Mouse (Mus musculus) layer of hippocampus, postnatal 10 days (tissue): ENCODE measurements around the gene Gbgt1. TPM values are rescaled to one million over a fixed set of nuclear protein-coding genes. Genes with fewer than 3 reads are reported as not detected.

Source experiments
- DNase-seq, 2 experiments: peaks; one replicate each; pipeline ENCODE4 v3.0.0; 2021; ENCODE audit warnings: low spot score in 2 of 2
- total RNA-seq, 2 experiments: library from RNA; stranded (reverse); gene quantifications; 2 replicates each; pipeline ENCODE4 v1.2.3; 2021

Gbgt1 gene
- total RNA-seq, 2 experiments from 2014 or later, result 1.2 to 1.9 TPM

DNA sequence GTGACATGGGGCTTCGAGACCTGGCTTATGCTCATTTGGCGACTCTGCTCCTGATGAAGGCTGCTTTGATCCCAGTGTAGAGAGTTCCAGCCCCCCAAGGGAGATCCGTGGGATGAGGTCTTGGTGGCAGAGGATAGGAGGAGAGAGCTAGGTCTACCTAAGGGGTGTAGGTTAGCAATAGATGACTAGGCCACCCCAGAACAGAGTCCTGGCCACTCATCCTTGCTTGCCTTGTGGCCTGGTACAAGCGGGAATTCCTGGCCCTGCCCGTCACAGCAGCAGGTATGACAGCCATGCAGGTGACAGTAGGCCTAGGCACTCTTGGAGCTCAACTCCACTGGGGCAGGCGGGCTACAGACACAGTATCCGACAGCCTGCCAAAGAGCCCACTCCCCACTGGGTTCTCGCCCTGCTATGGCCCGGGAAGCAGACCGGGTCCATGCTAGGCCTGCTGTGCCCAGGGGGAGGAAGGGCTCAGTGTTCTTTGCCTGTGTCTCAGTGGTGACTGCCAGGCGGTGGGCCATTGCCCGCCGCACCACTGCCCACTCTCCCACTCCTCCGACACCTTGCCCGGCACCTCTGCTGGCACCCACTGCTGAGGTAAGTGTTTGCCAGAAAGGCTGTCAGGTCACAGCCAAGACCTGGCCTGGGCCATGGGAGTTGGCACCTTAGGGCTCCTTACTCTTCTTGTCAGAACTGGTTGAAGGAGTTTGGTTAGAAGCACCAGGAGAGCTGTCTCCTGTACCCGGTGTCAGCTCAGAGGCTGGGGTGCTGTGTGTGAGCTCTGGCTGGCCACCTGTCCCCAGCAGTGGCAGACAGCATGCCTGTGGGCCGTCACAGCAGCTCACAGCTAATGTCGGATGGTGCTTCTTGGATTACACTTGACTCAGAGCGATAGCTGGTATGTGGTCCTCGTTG, 31.0 kb downstream of the Gbgt1 start:
- DNase-seq, result no peak

DNA sequence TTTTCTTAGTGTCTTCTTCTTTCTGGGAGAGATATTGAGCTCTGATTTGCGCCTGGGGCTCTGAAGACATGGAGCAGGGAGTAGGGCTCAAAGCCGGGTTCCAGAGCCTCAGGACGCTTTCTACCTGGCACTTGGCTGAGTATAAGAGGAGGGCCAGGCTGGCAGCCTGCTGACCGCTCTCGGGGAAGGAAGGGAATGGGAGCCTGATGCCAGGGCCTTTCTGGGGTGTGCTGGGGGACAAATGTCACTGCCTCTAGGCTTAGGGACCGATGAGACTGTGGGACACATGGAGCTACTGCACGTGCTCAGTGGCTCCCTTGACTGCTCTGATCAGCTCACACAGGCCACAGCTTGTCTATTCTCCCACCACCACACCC, 31.7 kb downstream of the Gbgt1 start:
- DNase-seq, result no peak

DNA sequence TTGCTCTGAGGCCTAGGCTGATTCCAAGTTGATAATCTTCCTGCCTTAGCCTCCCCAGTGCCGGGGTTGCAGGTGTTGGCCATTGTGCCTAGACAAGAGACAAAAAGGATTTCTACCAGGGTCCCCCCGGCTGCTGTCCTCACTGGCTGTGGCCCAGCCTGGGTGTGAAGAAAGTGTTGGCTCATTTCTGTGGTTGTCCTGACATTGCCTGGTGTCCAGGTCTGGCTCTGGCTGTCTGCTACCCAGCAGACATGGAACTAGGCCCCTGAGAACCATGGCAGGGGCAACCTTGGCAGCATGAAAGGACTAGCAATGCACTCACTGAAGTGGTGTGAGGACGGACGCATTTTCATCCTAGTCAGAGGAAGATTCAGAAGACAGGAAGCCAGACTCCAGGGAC, 33.2 kb downstream of the Gbgt1 start:
- no peak for DNase-seq

DNA sequence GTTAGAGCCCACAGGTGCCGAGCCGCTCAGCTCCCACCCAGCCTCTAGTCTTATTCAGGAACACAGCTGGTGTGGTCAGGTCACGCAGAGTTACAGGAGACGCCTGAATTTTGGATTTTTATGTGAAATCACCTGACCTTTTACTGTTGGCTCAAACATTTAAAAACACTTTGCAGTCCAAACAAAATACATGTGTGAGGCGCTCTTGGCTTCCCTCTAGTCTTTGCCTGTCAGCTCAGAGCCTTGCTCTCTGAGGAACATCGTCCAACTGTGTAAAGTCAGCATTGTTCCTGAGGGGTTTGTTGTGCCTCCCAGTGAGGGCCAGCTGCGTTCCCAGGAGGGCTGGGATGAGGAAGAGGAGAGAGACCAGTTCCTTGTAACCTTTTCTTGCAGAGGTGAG, 33.6 kb downstream of the Gbgt1 start:
- DNase-seq, result no peak

DNA sequence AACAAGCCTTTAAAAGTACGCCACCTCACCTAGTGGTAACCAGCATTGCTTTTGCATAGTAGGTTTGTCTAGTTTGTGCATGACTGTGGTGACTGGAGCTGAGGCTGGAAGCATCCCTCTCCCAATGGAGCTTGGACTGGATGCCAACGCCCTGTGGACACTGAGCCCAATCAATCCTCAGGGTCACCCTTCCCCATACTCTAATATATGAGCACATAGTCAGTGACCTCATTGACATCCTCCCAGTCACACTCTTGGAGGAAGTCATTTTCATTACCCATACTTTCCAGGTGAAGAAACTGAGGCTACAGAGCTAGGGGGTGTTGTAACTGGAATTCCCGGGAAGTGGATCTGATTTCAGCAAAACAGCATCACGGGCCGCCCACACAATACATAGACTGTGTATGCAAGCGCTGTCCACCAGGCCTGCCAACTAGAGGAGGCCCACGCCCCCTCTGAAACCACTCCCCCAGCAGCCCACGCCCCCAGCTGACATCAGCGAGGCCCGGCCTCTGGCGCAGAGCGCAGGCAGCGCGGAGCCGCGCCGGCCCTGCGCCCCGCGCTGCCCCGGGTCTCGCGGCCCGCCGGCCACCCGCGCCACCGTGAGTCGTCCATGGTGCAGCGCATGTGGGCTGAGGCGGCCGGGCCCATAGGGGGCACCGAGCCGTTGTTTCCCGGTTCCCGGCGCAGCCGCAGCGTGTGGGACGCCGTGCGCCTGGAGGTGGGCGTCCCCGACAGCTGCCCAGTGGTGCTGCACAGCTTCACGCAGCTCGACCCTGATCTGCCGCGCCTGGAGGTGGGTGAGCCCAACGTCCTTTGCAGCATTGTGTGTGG, 36.5 kb downstream of the Gbgt1 start:
- DNase-seq, result peak; percentile 82 to 84

DNA sequence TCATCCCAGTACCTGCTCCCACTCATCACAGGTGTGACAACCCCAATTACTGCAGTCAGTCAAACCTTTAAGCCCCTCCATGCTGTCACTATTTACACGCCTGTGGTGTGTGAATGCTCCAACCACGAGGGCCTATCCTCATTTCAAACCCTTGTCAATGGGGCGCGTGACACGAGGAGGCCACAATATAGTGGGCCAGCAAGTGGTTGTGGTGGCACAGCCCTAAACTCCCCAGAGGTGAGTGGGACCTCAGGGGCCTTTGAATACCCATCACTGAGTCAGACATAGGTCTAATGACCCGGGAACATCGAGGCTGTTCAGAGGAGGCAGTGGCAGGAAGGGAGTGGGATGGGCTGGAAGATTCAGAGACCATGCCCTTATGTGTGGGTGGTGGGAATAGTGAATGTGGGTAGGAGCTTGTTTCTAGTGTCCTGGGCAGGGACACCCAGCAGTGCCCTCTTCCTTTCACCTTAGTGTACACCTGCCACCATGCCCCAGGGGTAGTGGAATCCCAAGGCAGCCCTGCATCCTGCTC, 37.3 kb downstream of the Gbgt1 start:
- DNase-seq, result peak in 1 of 2 experiments; percentile 34

DNA sequence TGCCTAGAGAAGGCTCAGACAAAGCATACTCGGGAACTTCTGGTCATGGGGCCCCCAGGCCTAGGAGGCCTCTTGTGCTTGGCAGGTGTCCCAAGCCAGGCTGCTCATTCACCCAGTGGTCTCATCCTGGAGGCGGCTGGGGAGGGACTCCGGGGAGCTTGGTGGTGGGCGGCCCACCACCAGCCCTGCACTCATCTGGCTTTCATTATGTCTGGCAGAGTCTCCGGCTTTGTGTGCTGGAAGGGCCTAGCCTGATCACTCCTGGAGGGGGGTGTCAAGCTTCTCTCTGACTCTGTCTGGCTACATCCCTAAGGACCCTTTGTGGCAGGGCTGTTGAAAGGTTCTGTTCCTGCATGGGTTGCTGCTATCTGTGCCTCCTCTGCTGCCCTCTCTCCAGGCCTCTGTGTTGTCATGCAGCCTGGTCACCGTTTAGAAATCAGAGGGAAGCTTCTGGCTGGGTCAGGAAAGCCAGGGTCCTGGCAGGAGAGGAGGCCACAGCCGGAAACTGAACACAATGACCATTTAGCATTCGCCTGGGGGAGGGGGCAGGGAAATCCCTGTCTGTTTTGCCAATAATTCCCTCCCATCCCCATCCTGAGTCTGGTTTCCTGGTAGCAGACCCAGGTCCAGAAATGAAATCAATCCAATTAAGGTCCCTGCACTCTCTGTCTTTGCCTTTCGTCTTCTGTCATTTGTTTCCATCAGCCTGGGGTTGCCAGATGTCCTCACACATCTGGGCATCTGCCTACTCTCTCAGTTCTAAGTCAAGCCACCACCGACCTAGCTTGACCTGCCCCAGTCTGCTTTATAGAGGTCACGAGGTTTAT, 38.0 kb downstream of the Gbgt1 start:
- DNase-seq, result peak in 1 of 2 experiments; percentile 56

DNA sequence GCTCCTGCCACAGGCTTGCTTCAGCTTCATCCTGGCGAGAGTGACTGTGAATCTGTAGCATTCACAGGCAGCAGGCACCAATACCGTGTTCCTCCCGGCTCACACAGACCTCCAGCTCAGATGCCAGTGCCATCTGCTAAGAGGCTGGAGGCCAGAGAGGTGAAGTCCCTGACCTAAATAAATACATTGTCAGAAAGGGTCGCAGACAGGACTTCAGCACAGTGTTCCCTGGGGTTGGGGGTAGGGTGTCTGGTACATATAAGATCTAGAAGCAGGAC, 38.5 kb downstream of the Gbgt1 start:
- DNase-seq, result no peak

DNA sequence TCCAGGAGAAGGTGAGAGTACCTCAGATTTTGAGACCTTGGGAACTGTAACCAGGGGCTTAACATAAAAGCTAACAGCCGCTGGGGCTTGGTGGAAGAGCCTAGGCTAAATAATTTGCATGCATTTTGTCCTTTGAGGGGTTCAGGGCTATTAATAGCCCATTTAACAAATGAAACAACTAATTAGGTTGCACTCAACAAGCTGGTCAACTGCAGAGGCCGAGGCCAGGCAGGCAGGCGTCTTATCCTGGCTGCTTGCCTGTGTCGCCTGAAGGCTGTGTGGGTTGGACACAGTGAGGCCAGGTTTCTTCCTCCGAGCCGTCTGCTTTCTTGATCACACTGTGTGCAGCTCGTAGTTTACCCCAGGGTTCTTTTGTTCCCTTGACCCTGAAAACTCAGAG, 39.0 kb downstream of the Gbgt1 start:
- DNase-seq, result peak in 1 of 2 experiments; percentile 66

DNA sequence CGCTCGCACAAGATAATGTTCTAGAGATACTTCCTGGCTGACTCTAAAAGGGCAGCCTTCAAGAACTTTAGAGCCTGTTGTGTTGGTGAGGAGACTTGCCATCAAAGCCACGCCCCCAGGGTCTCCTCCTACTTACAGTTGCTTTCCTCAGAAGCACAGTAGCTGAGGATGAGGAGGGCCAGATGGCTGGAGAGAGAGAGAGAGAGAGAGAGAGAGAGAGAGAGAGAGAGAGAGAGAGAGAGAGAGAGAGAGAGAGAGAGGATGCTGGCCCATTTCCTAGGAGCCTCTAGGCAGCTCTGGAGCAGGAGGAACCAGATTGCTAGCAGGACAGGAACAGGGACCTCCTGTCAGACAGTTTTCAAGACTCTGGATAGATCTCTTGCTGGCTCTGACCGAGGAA, 39.5 kb downstream of the Gbgt1 start:
- DNase-seq, result peak in 1 of 2 experiments; percentile 26

DNA sequence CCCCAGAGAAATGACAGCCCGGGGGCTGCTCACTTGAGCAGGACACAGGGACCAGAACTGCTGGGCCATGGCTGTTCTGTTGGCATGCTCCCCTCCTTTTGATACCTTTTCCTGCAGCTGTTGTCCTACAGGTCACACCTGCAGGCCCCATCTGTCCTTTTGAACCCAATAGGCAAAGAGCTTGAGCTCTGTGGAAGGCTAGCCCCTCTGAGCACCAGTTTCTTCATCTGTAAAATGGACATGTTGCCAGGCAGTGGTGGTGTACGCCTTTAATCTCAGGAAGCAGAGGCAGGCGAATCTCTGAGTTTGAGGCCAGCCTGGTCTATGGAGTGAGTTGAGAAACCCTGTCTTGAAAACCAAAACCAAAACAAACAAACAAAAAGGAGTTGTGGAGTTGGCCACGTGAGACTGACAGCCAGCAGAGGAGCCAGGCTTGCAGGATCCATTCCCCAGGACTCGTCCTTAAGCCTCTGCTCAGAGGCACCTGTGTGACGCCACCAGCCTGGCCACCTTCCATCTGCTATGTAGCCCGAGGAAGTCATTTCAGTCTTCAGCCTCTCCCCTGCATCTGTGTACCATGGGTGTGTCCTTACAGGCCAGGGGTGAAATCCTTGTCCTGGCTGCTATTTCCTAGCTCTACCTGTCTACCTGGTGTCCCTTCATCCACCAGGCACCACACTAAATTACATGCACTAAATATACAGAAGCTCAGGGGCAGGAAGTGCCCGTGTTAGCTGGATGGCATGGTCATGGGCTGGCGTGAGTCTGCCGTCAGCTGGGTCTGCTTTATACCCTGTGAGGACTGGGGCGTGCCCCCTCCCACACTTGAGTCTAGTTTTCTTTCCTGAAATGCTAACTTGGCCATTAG, 40.3 kb downstream of the Gbgt1 start:
- DNase-seq, result peak in 1 of 2 experiments; percentile 17

DNA sequence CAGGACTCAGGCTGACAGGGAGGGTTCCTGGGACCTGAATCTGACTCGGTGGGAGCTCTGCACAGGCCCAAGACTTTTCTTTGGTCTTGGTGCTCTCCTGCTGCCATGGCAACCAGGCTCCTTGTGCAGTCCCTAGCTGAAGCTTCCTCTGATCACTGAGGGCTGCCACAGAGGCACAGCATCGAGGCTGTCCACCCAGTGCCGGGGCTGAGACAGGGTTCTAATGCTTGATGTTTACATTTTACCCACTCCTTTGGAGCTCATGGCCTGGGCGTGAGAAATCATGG, 40.9 kb downstream of the Gbgt1 start:
- peak in 1 of 2 experiments; percentile 39 for DNase-seq

DNA sequence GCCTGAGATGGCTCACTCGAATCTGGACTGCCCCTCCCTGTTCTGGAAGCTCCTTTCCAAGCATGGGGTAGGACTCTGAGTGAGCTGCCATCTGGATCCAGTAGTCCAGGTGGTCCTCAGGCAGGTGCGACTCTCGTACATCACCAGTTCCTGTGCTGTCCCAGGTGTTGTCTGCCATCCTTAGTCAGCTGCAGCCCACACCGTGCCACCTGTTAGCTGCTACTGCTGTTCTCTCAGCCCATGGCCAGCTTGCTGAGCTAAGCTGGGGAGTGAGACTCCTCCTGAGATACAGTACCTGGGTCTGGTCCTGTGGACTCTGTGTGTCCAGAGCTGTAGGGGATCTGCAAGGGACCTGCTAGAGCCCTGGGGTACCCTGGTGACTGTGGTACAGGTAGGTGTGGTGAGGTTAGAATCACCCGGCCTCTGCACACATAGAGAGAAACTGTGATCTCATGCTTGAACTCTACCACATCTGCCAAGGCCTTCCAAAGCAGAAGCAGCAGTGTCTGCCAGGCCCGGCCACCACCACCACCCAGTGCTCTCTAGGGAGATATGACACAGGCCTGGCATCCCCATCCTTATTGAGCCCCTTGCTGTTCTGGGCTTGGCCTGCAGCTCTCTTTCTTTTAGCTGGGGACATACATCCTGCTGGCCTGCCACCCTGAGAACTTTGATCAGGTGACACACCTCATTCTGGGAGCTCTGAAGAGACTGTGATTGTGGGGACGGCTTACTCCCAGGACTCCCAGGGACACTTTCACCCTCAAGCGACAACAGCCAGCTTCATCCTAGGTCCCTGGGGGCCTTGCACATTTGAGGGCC, 41.5 kb downstream of the Gbgt1 start:
- DNase-seq, result peak in 1 of 2 experiments; percentile 19

DNA sequence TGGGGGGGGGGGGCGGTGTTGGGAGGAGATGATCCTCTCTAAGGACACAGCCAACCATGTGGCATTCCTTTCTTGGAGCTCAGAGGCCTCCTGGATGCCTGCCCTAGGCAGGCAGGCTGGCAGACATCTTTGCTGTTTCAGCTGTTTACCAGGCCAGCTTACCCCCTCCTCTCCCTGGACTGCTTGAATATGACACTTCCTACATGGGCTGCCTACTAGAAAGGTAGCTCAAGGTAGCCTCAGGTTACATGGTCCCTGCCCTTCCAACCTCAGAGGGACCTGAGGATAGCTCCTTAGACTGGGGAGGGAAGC, 42.1 kb downstream of the Gbgt1 start:
- DNase-seq, result peak in 1 of 2 experiments; percentile 49

DNA sequence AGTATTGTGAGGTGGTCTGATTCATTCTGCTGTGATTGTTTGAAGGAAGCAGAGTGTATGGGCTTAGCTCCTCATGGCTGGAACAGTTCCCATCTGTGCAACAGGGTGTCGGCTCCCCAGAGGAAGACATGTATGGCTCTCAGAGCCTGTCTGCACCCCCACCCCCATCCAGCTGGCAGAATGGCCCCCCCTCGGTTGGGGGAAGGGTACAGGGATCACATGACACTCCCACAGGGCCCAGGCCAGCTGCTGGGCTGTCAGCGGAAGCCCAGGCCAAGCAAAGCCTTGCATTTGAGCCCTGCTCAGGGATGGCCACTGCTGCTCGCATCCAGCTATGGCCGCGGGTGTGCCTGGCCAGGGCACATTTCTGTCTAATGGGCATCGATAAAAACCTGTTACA, 42.5 kb downstream of the Gbgt1 start:
- peak in 1 of 2 experiments; percentile 78 for DNase-seq

DNA sequence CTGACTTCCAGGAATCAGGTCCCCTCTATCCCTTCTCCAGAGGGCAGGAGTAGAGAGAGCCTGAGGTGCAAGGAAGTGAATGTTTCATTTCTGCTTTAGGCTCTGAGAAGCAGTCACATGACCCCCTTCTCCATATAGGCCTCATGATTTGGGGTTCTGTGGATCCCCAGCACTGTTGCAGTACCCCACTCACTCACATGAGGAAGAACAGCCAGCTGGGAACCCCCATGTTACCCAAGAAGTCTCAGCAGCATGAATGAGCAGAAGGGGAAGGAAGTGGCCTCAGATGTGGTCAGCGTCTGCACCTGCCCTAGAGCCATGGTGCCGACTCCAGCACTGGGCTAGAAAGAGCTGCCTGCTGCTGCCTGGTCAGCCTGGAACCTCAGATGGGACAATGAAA, 43.3 kb downstream of the Gbgt1 start:
- no peak for DNase-seq

DNA sequence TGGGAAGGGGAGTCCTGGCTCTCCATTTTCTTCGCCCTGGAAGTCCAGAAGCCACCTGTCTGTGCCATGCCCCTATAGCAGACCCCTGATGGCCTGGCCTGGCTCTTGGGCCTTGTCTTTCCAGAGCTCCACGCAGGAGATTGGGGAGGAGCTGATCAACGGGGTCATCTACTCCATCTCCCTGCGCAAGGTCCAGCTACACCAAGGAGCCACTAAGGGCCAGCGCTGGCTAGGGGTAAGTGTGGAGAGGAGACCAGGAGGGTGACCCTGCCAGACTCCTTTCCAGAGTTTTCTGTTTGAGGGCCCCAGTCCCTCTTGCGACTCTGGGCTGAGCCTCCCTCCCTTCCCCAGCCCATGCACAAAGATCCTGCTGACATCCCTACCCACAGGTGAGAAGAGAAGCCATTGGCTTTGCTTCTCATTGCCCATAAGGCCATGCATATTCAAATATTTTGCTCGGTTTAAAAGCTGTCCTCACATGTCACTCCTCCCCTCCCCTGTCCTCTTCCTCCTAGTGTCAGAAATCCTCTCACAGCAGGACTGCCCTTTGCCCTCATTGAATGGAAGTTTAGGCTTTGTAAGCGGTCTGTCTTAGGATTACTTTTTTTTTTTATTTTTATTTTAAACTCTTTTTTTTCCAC, 44.0 kb downstream of the Gbgt1 start:
- no peak for DNase-seq

DNA sequence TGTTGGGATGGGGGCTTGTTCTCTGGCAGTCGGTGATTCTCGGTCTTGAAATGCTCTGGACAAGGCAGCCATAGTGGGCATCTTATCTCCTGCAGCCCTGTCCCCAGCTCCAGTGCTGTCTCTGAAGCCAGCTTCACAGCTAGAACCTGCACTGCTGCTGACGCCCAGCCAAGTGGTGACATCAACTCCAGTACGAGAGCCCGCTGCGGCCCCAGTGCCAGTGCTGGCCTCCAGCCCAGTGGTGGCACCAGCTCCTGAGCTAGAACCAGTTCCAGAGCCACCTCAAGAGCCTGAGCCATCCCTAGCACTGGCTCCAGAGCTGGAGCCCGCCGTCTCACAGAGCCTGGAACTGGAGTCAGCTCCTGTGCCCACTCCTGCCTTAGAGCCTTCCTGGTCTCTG, 47.2 kb downstream of the Gbgt1 start:
- DNase-seq, result peak in 1 of 2 experiments; percentile 75

DNA sequence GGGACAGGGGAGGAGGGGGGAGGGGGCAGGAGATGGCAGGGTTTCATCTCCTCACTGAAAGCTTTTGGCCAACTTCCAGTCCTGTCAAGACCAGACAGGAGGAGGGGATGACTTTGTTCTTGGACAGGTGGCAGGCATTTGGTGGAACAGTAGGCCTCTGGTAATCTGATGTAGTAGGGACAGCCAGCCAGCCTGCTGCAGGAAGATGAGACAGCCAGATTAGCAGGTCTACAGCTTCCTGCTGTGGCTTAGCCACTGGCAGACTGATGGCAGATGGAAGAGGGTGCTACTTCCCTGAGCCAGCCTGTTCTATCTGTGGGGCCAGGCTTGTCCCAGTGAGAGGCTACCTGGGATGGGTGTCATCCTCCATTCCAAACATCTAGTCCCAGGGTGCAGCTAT, 49.3 kb downstream of the Gbgt1 start:
- DNase-seq, result peak in 1 of 2 experiments; percentile 35
